Mouse (Mus musculus) brain, embryonic 18.5 days (tissue): ENCODE data around the gene Olfr808.

ENCODE experiments used
- DNase-seq: peaks from one replicate; pipeline ENCODE4 v3.0.0-alpha.2; 2012; ENCODE audit warnings: low read depth, low spot score

The Olfr808 gene

DNA sequence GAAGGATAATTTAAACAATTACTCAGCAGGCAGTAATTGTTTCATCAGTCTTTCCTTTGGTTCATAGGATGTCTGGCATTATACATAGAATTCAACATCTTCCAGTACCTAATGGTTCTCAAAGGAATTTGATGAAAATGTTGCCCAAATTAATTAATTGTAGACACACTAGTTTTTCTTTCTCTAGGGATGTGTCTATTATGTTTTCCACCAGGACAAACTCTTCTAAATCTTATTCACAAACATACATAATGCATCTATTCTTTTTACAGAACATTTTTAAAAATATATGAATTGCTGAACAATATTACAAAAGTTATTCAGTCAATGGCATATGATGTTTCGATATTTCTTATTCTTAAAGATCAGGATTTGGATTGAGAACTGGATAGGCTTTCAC is at the start of gene Olfr808:
Olfr808 (plus strand) TSS at position 301 of the 400 bp plus-strand sequence.
- DNase-seq: no peak

GRCm38 (mm10) chr10:129729275-129729674 is 36.0 kb upstream of the Olfr808 start, which contains the start of gene Olfr805:
Olfr805 (minus strand) TSS chr10:129729375.
- DNase-seq: no peak

DNA sequence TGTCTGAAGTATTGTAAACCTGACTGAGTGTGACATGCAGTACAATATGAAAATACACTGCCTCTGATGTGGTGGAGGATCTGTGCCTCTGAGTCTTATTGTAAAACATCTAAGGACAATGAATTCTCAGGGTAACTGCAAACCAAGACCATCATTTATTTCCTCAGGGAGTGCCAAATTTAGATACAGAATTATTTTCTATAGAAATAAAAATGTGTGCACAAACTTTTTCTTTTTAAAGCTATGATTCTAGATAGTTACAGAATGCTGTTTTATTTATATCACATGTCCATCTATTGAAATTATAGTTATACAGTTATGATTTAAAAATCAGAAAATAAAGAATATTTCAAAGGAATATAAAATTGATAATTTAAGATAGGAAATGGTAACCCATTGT is 23.5 kb upstream of the Olfr808 start, which contains the start of gene Olfr806:
Olfr806 (minus strand) TSS at position 101 of the 400 bp plus-strand sequence.
- DNase-seq: no peak

DNA sequence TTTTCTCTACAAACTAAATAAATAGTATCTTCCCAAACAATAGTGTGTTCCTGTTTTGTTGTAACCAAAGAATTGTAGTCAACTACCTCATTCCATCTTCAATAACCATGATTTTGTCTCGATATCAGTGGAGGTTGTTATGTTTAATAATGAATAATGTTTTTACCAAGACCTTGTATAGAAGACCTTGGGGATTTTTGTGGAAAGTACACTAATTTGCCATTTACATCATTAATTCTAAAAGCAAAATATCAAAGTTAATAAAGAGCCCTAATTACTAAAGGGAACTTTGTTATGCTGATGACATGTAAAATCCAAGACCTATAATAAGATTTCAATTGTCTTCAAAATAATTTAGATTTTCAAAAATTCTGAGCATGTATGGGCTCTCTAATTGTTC is 7.6 kb upstream of the Olfr808 start, which contains the start of gene Olfr807:
Olfr807 (minus strand) TSS at position 101 of the 400 bp plus-strand sequence.
- DNase-seq: no peak

DNA sequence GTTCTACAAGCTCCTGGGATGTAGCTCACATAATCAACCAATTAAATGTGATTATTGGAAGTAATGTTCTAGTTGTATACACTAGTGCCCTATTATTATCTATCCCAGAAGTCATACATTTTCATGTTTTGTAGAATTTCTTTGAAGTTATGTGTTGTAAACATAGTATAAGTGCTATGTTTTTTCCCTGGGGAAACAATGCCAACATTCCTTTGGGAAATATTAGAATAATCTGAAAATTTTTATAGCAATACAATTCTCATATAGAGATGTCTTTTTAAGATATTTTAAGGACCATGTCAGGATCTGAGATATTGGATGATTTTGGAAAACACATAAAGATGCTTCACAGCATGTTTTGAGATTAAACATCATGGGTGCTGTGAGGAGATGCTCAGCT is 9.1 kb downstream of the Olfr808 start, which contains the start of gene Olfr809:
Olfr809 (plus strand) TSS at position 301 of the 400 bp plus-strand sequence.
- DNase-seq: no peak

- DNase-seq: no peak
Observed at GRCm38 (mm10) chr10:129778123-129778522, 12.8 kb downstream of the Olfr808 start.

DNA sequence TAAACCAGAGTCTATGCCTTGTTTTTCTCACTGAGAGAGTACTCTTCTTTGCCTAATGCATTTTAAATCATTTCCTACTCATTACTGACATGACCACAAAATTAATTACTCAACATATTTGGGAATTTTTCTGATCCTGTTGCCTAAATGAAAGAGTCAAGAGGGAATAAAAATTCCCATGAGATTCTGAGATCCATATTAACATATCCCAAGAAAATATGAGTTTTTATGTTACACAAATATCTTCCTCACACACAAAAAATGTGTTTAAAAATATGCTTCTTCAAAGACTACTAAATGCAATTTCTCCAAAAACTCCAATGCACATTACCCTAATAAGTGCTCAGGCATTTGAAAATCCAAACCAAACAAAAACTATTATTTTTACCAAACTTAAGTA is 29.5 kb downstream of the Olfr808 start, which contains the start of gene Olfr810:
Olfr810 (minus strand) TSS at position 101 of the 400 bp plus-strand sequence.
- no peak for DNase-seq

GRCm38 (mm10) chr10:129804296-129804695 is 39.0 kb downstream of the Olfr808 start, which contains the start of gene Olfr811:
Olfr811 (minus strand) TSS chr10:129804396.
- DNase-seq: no peak
